Mouse (Mus musculus): ENCODE data around the gene 2310022A10Rik. TPM values are rescaled to one million over a fixed set of nuclear protein-coding genes. Genes with fewer than 3 reads are reported as not detected.

Gene 2310022A10Rik
- 11.7 and 13.6 TPM in 2 replicates for polyA plus RNA-seq (2012; rRNA removed)

DNA sequence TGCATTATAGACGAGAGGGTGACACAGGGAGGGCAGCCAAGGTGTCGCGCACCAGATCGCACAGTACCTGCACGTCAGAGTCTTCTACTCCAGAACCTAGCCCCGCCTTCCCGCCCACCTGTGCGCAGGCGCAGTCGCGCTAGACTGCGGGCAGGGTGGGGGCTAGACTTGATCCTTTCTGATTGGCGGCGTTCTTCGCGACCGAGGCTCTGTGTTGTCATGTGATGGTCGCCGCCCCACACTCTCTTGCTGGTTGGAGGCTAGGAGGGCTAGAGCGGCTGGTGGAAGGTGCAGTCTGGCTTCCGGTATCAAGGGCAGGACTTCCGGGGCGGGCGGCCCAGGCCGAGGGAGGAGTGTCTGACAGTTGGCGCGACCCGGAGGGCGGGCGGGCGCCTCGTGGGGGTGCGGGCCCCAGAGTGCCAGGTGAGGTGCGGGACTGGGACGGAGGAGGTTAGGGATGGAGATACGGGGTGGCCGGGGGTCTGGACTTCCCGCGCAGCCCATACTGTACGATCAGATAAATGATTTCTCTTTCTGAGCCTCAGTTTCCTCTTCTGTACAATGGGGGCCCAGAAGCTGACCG is at the start of gene 2310022A10Rik, which contains the start of gene Pld3:
Gene 2310022A10Rik, plus strand, starts transcription at position 303 of the 583 bp plus-strand sequence.
Gene Pld3, minus strand, starts transcription at position 288 of the 583 bp plus-strand sequence.

DNA sequence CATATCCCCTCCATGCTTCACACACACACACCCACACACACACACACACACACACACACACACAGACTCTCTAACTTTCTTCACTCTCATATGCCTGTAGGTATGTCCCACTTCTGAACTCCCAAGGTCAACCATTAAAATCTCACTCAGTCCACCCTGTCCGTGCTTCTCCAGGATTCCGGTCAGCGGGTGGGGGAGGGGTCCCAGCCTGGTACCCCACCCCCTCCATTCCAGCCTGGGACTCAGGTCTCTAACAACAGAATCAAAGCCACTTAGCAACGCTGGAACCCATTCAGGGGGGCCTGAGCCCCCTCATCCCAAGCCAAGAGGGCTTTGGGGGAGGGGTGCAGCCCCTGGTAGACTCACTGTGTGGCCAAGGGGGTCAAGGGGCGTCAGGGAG is 30.1 kb upstream of the 2310022A10Rik start, which contains the start of gene Hipk4:
Gene Hipk4, plus strand, starts transcription at position 301 of the 400 bp plus-strand sequence.

DNA sequence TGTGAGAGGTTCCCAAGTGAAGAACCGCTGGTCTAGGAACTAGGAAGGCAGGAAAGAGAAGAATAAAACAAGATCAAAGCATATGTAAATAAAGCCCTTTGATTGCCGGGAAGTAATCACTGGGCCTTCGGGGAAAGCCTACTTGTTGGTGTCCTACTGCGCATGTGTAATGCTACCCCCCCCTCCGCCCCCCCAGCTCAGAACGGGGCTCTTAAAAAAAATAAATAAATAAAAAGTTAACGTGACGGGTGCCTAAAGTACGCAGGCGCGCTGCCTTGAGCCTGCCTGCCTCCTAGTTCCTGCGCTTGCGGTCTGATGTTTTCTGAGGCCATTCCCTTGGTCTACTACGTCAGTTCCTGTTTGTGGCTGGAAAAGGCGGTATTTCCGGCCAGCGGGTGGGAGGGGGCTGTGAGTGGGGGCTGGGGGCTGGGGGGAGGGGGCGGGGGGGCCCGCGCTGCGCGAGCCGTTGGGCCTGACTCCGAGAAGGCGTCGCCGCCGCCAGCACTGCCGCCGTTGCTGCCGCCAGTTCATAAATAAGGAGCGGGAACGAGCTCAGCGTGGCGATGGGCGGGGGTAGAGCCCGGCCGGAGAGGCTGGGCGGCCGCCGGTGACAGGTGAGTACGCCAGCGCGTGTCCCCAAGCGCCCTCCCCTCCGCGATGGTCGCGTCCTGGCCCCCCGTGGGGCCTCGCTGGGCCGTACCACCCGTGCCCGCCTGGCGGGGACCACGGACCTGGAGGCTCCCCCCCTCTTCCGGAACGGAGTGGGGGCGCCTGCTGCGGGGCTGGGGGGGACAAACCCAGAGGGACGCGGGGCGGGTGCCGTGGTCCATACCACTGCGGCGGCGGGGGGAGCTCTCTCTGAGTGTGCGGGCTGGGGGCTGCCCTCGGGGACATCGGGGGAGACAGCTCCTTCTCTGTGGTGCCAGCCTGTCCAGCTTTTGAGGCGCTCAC is 38.5 kb downstream of the 2310022A10Rik start, which contains the start of gene Akt2:
Gene Akt2, plus strand, starts transcription at position 287 of the 951 bp plus-strand sequence.

Other genes with a start within 250 kb of the 2310022A10Rik start
- 4.1 and 4.5 TPM in 2 replicates for gene Ltbp4, start 215.5 kb upstream of the 2310022A10Rik start, polyA plus RNA-seq (2012; rRNA removed)
- 16.5 and 19.7 TPM in 2 replicates for gene Shkbp1, start 197.2 kb upstream of the 2310022A10Rik start, polyA plus RNA-seq (2012; rRNA removed)
- gene Gm20479, start 195.8 kb upstream of the 2310022A10Rik start, polyA plus RNA-seq (2012; rRNA removed): 0.16 TPM in 1 of 2 replicates, not detected in the other
- gene Sptbn4, start 105.5 kb upstream of the 2310022A10Rik start, polyA plus RNA-seq (2012; rRNA removed): 0.06 and 0.07 TPM in 2 replicates
- 646 and 662 TPM in 2 replicates for gene Blvrb, start 105.3 kb upstream of the 2310022A10Rik start, polyA plus RNA-seq (2012; rRNA removed)
- 21.9 and 25.8 TPM in 2 replicates for gene Sertad3, start 79.5 kb upstream of the 2310022A10Rik start, polyA plus RNA-seq (2012; rRNA removed)
- gene Sertad1, start 66.3 kb upstream of the 2310022A10Rik start, polyA plus RNA-seq (2012; rRNA removed): 8.9 and 10.4 TPM in 2 replicates
- 0.66 and 0.74 TPM in 2 replicates for gene Prx, start 53.9 kb upstream of the 2310022A10Rik start, polyA plus RNA-seq (2012; rRNA removed)
- 0.43 and 0.51 TPM in 2 replicates for gene Hipk4, start 30.0 kb upstream of the 2310022A10Rik start, polyA plus RNA-seq (2012; rRNA removed)
- gene Pld3, start within 50 bp of the 2310022A10Rik start, polyA plus RNA-seq (2012; rRNA removed): 40.9 and 46.4 TPM in 2 replicates
- gene Akt2, start 38.3 kb downstream of the 2310022A10Rik start, polyA plus RNA-seq (2012; rRNA removed): 20.9 and 24.0 TPM in 2 replicates
- gene Ttc9b, start 100.7 kb downstream of the 2310022A10Rik start, polyA plus RNA-seq (2012; rRNA removed): 0.01 TPM in 1 of 2 replicates, not detected in the other
- 3.2 TPM in 2 replicates for gene Map3k10, start 121.4 kb downstream of the 2310022A10Rik start, polyA plus RNA-seq (2012; rRNA removed)
- 0.18 and 0.48 TPM in 2 replicates for gene Zfp607b, start 136.1 kb downstream of the 2310022A10Rik start, polyA plus RNA-seq (2012; rRNA removed)
- 1.5 and 1.8 TPM in 2 replicates for gene Zfp60, start 178.2 kb downstream of the 2310022A10Rik start, polyA plus RNA-seq (2012; rRNA removed)

All from liver, embryonic 14 days (tissue).